Mouse (Mus musculus) liver, adult 2 months (tissue): ENCODE measurements around the gene Wdr83.

Experiments used
- CTCF ChIP-seq: fragments of 200-500 bp; IDR thresholded peaks from 2 replicates; pipeline ENCODE4 v1.5.1; 2011; ENCODE audit warnings: low read depth, low read length, control low read depth
- POLR2A ChIP-seq: fragments of 200-500 bp; IDR thresholded peaks from 2 replicates; pipeline ENCODE4 v1.6.1; 2011; ENCODE audit warnings: low read length, control low read depth; ENCODE audit not compliant: insufficient read depth; ENCODE audit errors: extremely low read depth

DNA sequence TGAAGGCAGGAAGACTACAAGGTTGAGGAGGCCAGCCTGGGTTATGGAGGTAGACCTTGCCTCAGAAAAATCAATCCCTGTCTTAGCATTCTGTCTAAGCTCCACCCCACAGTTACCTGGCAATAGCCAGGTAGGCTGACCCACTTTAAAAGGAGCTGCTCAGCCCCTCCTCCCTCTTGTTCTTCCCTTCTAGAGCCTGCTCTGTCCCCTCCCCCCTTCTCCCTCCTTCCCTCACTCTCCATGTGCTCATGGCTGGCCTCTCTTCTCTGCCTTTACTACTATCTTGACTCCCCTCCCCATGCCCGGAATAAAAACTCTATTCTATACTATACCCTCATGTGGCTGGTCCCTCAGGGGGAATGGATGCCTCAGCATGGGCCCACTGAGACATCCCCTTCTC lies 47.2 kb downstream of the Wdr83 start:
- TF ChIP-seq CTCF (no peak), POLR2A (no peak)
